Mouse (Mus musculus) myocyte (in vitro differentiated cells): Measurements from ENCODE around the gene Exo1. TPM values are rescaled to one million over a fixed set of nuclear protein-coding genes. Genes with fewer than 3 reads are reported as not detected.

Experiments used
- H3K27me3 ChIP-seq: one replicate; pipeline ENCODE4 v1.6.1; 2011; ENCODE audit not compliant: control insufficient read depth, insufficient read depth, insufficient read length
- H3K36me3 ChIP-seq: one replicate; pipeline ENCODE4 v1.6.1; 2011; ENCODE audit not compliant: control insufficient read depth, insufficient read depth
- H3K4me2 ChIP-seq: one replicate; pipeline ENCODE4 v1.6.1; 2011; ENCODE audit warnings: low read depth, control low read depth
- H3K4me3 ChIP-seq: one replicate; pipeline ENCODE4 v1.5.1; 2011; ENCODE audit warnings: mild to moderate bottlenecking, control low read depth, moderate library complexity
- H3K79me2 ChIP-seq: one replicate; pipeline ENCODE4 v1.6.1; 2011; ENCODE audit not compliant: control insufficient read depth, insufficient read depth
- H3ac ChIP-seq: one replicate; pipeline ENCODE4 v1.6.1; 2011; ENCODE audit not compliant: control insufficient read depth, insufficient read length
- CEBPB ChIP-seq: IDR thresholded peaks from 2 replicates; pipeline ENCODE4 v1.6.1; 2011; ENCODE audit warnings: mild to moderate bottlenecking, moderate library complexity; ENCODE audit not compliant: poor library complexity, insufficient read depth, severe bottlenecking
- E2F4 ChIP-seq: IDR thresholded peaks from one replicate; pipeline ENCODE4 v1.6.1; 2011; ENCODE audit warnings: mild to moderate bottlenecking, control low read depth, moderate library complexity; ENCODE audit not compliant: insufficient read depth
- MAX ChIP-seq: IDR thresholded peaks from one replicate; pipeline ENCODE4 v1.6.1; 2011; ENCODE audit warnings: low read depth, mild to moderate bottlenecking, control low read depth
- MYOD1 ChIP-seq, 3 experiments: IDR thresholded peaks; one replicate each; pipeline ENCODE4 v1.6.1; 2011; ENCODE audit warnings: control low read depth in 2 of 3, low read depth in 2 of 3, mild to moderate bottlenecking in 2 of 3, moderate library complexity in 1 of 3; ENCODE audit not compliant: insufficient read length in 2 of 3, control insufficient read depth in 1 of 3
- MYOG ChIP-seq, 3 experiments: IDR thresholded peaks; one replicate each; pipeline ENCODE4 v1.6.1; 2011; ENCODE audit warnings: control low read depth in 2 of 3, low read depth in 2 of 3, mild to moderate bottlenecking in 2 of 3; ENCODE audit not compliant: insufficient read length in 2 of 3, control insufficient read depth in 1 of 3, insufficient read depth in 1 of 3
- POLR2A ChIP-seq: IDR thresholded peaks from one replicate; pipeline ENCODE4 v1.6.1; 2011; ENCODE audit warnings: low read depth, mild to moderate bottlenecking, control low read depth, moderate library complexity; ENCODE audit not compliant: insufficient read length
- POLR2AphosphoS2 ChIP-seq: IDR thresholded peaks from one replicate; pipeline ENCODE4 v1.6.1; 2011; ENCODE audit warnings: low read depth, control low read depth; ENCODE audit not compliant: insufficient read length
- REST ChIP-seq: IDR thresholded peaks from one replicate; pipeline ENCODE4 v1.6.1; 2011; ENCODE audit warnings: mild to moderate bottlenecking, control low read depth, moderate library complexity; ENCODE audit not compliant: insufficient read depth, insufficient read length
- SRF ChIP-seq: IDR thresholded peaks from one replicate; pipeline ENCODE4 v1.6.1; 2011; ENCODE audit warnings: low read depth; ENCODE audit not compliant: control insufficient read depth, insufficient read length
- TCF12 ChIP-seq: IDR thresholded peaks from one replicate; pipeline ENCODE4 v1.6.1; 2011; ENCODE audit warnings: mild to moderate bottlenecking, control low read depth; ENCODE audit not compliant: poor library complexity, insufficient read depth, severe bottlenecking
- TCF3 ChIP-seq: IDR thresholded peaks from one replicate; pipeline ENCODE4 v1.6.1; 2011; ENCODE audit warnings: low read depth, control low read depth; ENCODE audit not compliant: insufficient read length
- USF1 ChIP-seq: IDR thresholded peaks from one replicate; pipeline ENCODE4 v1.6.1; 2011; ENCODE audit warnings: low read depth, mild to moderate bottlenecking, control low read depth, moderate library complexity
- polyA plus RNA-seq: library from polyadenylated mRNA; unstranded; fragments of >200 nt; fragmentation: generic; extraction: Trizol; gene quantifications from one replicate; pipeline ENCODE4 v1.2.1, GENCODE M21; 2012; ENCODE audit warnings: missing spikeins

The Exo1 gene
- polyA plus RNA-seq, 1 experiment = 2.3 TPM

GRCm38 (mm10) chr1:175961786-175962185, 81.4 kb downstream of the Exo1 start:
- Histone ChIP-seq H3K27me3 (no peaks in the 10 kb centered on the region), H3K4me2 (no peak overlapping the region), H3K36me3 (no peaks in the 10 kb centered on the region), H3K79me2 (no peaks in the 10 kb centered on the region), H3ac (no peak overlapping the region), H3K4me3 (no peak overlapping the region)
- TF ChIP-seq POLR2A (no peak), SRF (no peak), MYOG (IDR thresholded peaks at IDR 0.05; ENCODE audit: control insufficient read depth in 1 of 3, insufficient read depth in 1 of 3, insufficient read length in 2 of 3, low read depth in 2 of 3) (no peak), POLR2AphosphoS2 (no peak), CEBPB (no peak), TCF12 (no peak), USF1 (no peak), E2F4 (no peak), TCF3 (no peak), MYOD1 (IDR thresholded peaks at IDR 0.05; ENCODE audit: control insufficient read depth in 1 of 3, insufficient read length in 2 of 3, low read depth in 2 of 3) (no peak), MAX (no peak), REST (no peak)

Other genes starting within 250 kb of the Exo1 start
- gene Opn3, start 187.8 kb upstream of the Exo1 start, polyA plus RNA-seq = 4.8 TPM
- 1.0 TPM for gene Chml, start 187.7 kb upstream of the Exo1 start, polyA plus RNA-seq
- not detected for gene Wdr64, start 182.0 kb upstream of the Exo1 start, polyA plus RNA-seq
- not detected for gene Gm38100, start 39.7 kb downstream of the Exo1 start, polyA plus RNA-seq
- gene Rbm8a2, start 98.5 kb downstream of the Exo1 start, polyA plus RNA-seq = 0.13 TPM